Mouse (Mus musculus) ES-E14 (cell line): ENCODE measurements around the gene Vopp1. TPM values are rescaled to one million over a fixed set of nuclear protein-coding genes. Genes with fewer than 3 reads are reported as not detected.
"Not testable (repeated sequence)": the region's sequence is repeated elsewhere in the genome, so short reads cannot be mapped to it uniquely, and the experiment has no call there.

ENCODE experiments used
- DNase-seq: peaks from one replicate; pipeline ENCODE4 v3.0.0-alpha.2; 2013; ENCODE audit warnings: low read depth, low spot score
- H3K27ac ChIP-seq: 2 replicates; pipeline ENCODE4 v1.5.1; 2012; ENCODE audit warnings: low read depth, mild to moderate bottlenecking, low read length, moderate library complexity, mixed read lengths; ENCODE audit not compliant: poor library complexity, insufficient read depth, severe bottlenecking
- H3K36me3 ChIP-seq: 2 replicates; pipeline ENCODE4 v1.6.1; 2012; ENCODE audit warnings: mild to moderate bottlenecking, low read length, moderate library complexity, mixed read lengths; ENCODE audit not compliant: control insufficient read depth, poor library complexity, insufficient read depth, severe bottlenecking
- H3K4me1 ChIP-seq, 2 experiments: fragments of 150-350 bp in 1 of 2; sonication (generic) in 1 of 2; 2 replicates each; pipeline ENCODE4 v1.6.1; 2012; ENCODE audit warnings: low read length in 2 of 2, mild to moderate bottlenecking in 1 of 2, mixed read lengths in 1 of 2; ENCODE audit not compliant: control insufficient read depth in 2 of 2, insufficient read depth in 2 of 2, poor library complexity in 1 of 2
- H3K4me3 ChIP-seq, 2 experiments: fragments of 150-350 bp in 1 of 2; sonication (generic) in 1 of 2; 2 replicates each; pipeline ENCODE4 v1.5.1; 2012; ENCODE audit warnings: low read length in 2 of 2, low read depth in 1 of 2, mild to moderate bottlenecking in 1 of 2, mixed read lengths in 1 of 2; ENCODE audit not compliant: insufficient read depth in 1 of 2, poor library complexity in 1 of 2, severe bottlenecking in 1 of 2
- H3K9ac ChIP-seq: 2 replicates; pipeline ENCODE4 v1.6.1; 2012; ENCODE audit warnings: low read depth, mild to moderate bottlenecking, low read length, mixed read lengths; ENCODE audit not compliant: poor library complexity, insufficient read depth, severe bottlenecking
- H3K9me3 ChIP-seq: fragments of 150-350 bp; sonication (generic); 2 replicates; pipeline ENCODE4 v1.6.1; 2012; ENCODE audit warnings: low read depth, mild to moderate bottlenecking, low read length; ENCODE audit not compliant: control insufficient read depth, insufficient read depth
- CHD2 ChIP-seq: IDR thresholded peaks from 2 replicates; pipeline ENCODE4 v1.6.1; 2014; ENCODE audit warnings: mild to moderate bottlenecking, low read depth, low read length, inconsistent platforms
- HCFC1 ChIP-seq: IDR thresholded peaks from 2 replicates; pipeline ENCODE4 v1.6.1; 2012; ENCODE audit warnings: low read length, inconsistent platforms, borderline replicate concordance; ENCODE audit not compliant: insufficient read depth
- MAFK ChIP-seq: IDR thresholded peaks from 2 replicates; pipeline ENCODE4 v1.6.1; 2014; ENCODE audit warnings: mild to moderate bottlenecking, low read depth, low read length, inconsistent platforms; ENCODE audit not compliant: insufficient read depth
- ZC3H11A ChIP-seq: IDR thresholded peaks from 2 replicates; pipeline ENCODE4 v1.6.1; 2012; ENCODE audit warnings: low read depth, mild to moderate bottlenecking, inconsistent platforms, low read length, borderline replicate concordance
- ZNF384 ChIP-seq: IDR thresholded peaks from 2 replicates; pipeline ENCODE4 v1.6.1; 2012; ENCODE audit warnings: low read depth, low read length, inconsistent platforms
- in situ Hi-C, 2 experiments: fragments of 600-800 bp; cut with MboI; formaldehyde crosslinking; loops; one replicate each; pipeline ENCODE4 v1.15.1; 2025; ENCODE audit warnings: low sequenced_read_pairs in 2 of 2, inconsistent platforms in 1 of 2; ENCODE audit not compliant: unreplicated experiment in 2 of 2
- total RNA-seq: library from RNA; depleted of rRNA; stranded (reverse); fragments of 300-350 nt; gene quantifications from 2 replicates; pipeline ENCODE4 v1.2.3, GENCODE M21; 2012; rRNA removed

Gene Vopp1
- 5.7 and 9.0 TPM in 2 replicates for total RNA-seq

GRCm38 (mm10) chr6:57824422-57825258, at the start of gene Vopp1:
Vopp1 (minus strand) TSS chr6:57825159.
- Histone ChIP-seq H3K36me3 (no peaks in the 10 kb centered on the region), H3K27ac (no peak within 1 kb of the TSS), H3K9me3 (no peaks in the 10 kb centered on the region), H3K4me3 (peak within 1 kb of the TSS; percentile 67 to 79), H3K9ac (peak within 1 kb of the TSS; percentile 65), H3K4me1 (no peaks in the 10 kb centered on the region)
- peak; percentile 12 for DNase-seq
- no peak for TF ChIP-seq HCFC1
- TF ChIP-seq ZC3H11A: no peak
- no peak for TF ChIP-seq ZNF384
- TF ChIP-seq MAFK: no peak
- no peak for TF ChIP-seq CHD2
- in situ Hi-C loops: no loop called here

- TF ChIP-seq MAFK (no peak), ZNF384 (no peak), HCFC1 (no peak), ZC3H11A (no peak), CHD2 (no peak)
- no peaks in the 10 kb centered on the region for H3K36me3 ChIP-seq
- no peaks in the 10 kb centered on the region for H3K9me3 ChIP-seq
- DNase-seq: no peak
- H3K27ac ChIP-seq: no peak overlapping the region
- no peaks in the 10 kb centered on the region for H3K4me1 ChIP-seq
- no peak overlapping the region for H3K4me3 ChIP-seq
- H3K9ac ChIP-seq: no peak overlapping the region
- in situ Hi-C loops: no loop called here
These were observed 34.4 kb upstream of the Vopp1 start for GRCm38 (mm10) chr6:57859043-57860042.

GRCm38 (mm10) chr6:57851177-57851576, 26.2 kb upstream of the Vopp1 start:
- H3K27ac ChIP-seq, H3K9ac ChIP-seq, H3K9me3 ChIP-seq, H3K4me3 ChIP-seq, H3K4me1 ChIP-seq, H3K36me3 ChIP-seq, DNase-seq, in situ Hi-C loops: not testable (repeated sequence)

- Histone ChIP-seq H3K9ac (no peak within 1 kb of the TSS), H3K36me3 (no peaks in the 10 kb centered on the region), H3K27ac (no peak within 1 kb of the TSS), H3K9me3 (no peaks in the 10 kb centered on the region), H3K4me3 (no peak within 1 kb of the TSS), H3K4me1 (no peaks in the 10 kb centered on the region)
- DNase-seq: no peak
- TF ChIP-seq ZC3H11A (no peak), MAFK (no peak), CHD2 (no peak), HCFC1 (no peak), ZNF384 (no peak)
- in situ Hi-C loops: no loop called here
These were observed 25.3 kb upstream of the Vopp1 start, which contains the start of gene Vmn1r21 for GRCm38 (mm10) chr6:57850286-57850685. Vmn1r21 (minus strand) TSS chr6:57850343.
